Mouse (Mus musculus): ENCODE data around the gene Vti1a. TPM values are rescaled to one million over a fixed set of nuclear protein-coding genes. Genes with fewer than 3 reads are reported as not detected.
A peak's percentile ranks its signal among the peaks of the same experiment; 100 is the strongest.

Gene Vti1a
- polyA plus RNA-seq, 2 experiments, result 6.9 to 11.9 TPM

DNA sequence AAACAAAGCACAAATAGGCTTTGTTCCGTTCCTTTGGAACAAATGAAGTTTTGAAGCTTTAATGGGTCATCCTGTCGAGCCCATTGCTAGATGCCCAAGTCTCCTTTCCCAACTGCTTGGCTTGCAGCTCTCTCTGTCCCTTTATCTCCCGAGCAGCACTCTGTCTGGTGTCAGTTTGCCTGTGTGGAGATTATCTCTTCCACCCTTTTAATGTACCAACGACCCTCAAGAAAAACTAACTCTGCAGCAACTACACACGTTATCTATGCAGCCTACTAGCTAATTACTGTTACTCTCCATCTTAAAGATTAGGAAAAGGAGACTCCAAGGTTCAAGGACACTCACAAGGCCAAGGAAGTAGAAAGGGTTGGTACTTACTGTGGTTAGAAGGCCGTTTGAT, 42.8 kb upstream of the Vti1a start:
- Histone ChIP-seq H3K9me3 (ENCODE audit: control insufficient read depth, low read length) (no peaks in the 10 kb centered on the region), H3K4me2 (ENCODE audit: low read depth) (peak overlapping the region; percentile 11; the same call in 1 of the 2 replicates), H3K36me3 (replicated peaks; ENCODE audit: control insufficient read depth, insufficient read depth, low read depth) (peaks cover 30% of the 10 kb centered on the region), H3K4me3 (ENCODE audit: insufficient read depth in 1 of 2, low read depth in 2 of 2, low read length in 2 of 2) (no peak overlapping the region), H3K4me1 (replicated peaks; ENCODE audit: control insufficient read depth in 2 of 2, insufficient read depth in 2 of 2, low read length in 1 of 2) (peaks cover 44 to 55% of the 10 kb centered on the region in 2 experiments), H3K9ac (replicated peaks) (no peak overlapping the region), H3K27me3 (ENCODE audit: control insufficient read depth, insufficient read depth, low read length) (no peaks in the 10 kb centered on the region), H3K27ac (peak overlapping the region; percentile 77)
- peak; percentile 87 for ATAC-seq (ENCODE audit: insufficient read depth)
- peak in 2 of 3 experiments; percentile 55 to 58 for DNase-seq (ENCODE audit: low read depth in 3 of 3, low spot score in 3 of 3)
- TF ChIP-seq EP300 (IDR thresholded peaks at IDR 0.05; ENCODE audit: low read depth) (peak; percentile 97), CTCF (IDR thresholded peaks at IDR 0.05; ENCODE audit: low read depth) (no peak)
- WGBS (ENCODE audit: insufficient replicate concordance), result 14% methylated on average over 6 of the region's 6 CpGs

- no peak for TF ChIP-seq CTCF (IDR thresholded peaks at IDR 0.05; ENCODE audit: low read depth)
- TF ChIP-seq EP300 (IDR thresholded peaks at IDR 0.05; ENCODE audit: low read depth), result no peak
- Histone ChIP-seq H3K4me3 (ENCODE audit: insufficient read depth in 1 of 2, low read depth in 2 of 2, low read length in 2 of 2) (no peak overlapping the region), H3K27me3 (ENCODE audit: control insufficient read depth, insufficient read depth, low read length) (no peaks in the 10 kb centered on the region), H3K36me3 (replicated peaks; ENCODE audit: control insufficient read depth, insufficient read depth, low read depth) (peaks cover 28% of the 10 kb centered on the region), H3K4me2 (ENCODE audit: low read depth) (no peak overlapping the region), H3K4me1 (replicated peaks; ENCODE audit: control insufficient read depth in 2 of 2, insufficient read depth in 2 of 2, low read length in 1 of 2) (peaks cover 40 to 47% of the 10 kb centered on the region in 2 experiments), H3K27ac (peak overlapping the region; percentile 30), H3K9me3 (ENCODE audit: control insufficient read depth, low read length) (no peaks in the 10 kb centered on the region), H3K9ac (replicated peaks) (peak overlapping the region; percentile 16; the same call in 1 of the 2 replicates)
- ATAC-seq (ENCODE audit: insufficient read depth), result no peak
- DNase-seq (ENCODE audit: low read depth in 3 of 3, low spot score in 3 of 3), result no peak
- WGBS (ENCODE audit: insufficient replicate concordance), result 51% methylated on average over 4 of the region's 4 CpGs
Observed at GRCm38 (mm10) chr19:55276100-55276499, 40.0 kb upstream of the Vti1a start.

DNA sequence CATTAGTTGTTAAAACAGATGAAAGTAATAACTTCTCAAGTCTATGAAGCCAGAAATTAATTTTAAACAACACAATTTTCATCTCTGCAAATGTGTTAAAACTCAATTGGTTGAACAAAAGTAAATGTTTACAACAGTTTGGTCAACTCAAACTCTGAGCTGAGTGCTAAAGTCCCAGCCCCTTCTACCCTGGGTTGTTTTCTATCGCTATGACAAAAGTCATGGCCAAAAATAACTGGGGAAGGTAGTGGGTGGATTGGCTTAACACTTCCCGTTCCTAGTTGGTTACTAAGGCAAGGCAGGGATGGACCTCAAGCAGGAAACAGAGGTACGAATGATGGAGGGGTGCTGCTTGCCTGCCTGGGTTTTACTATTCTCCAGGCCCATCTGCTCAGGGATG, 39.3 kb upstream of the Vti1a start:
- TF ChIP-seq CTCF (IDR thresholded peaks at IDR 0.05; ENCODE audit: low read depth) (no peak), EP300 (IDR thresholded peaks at IDR 0.05; ENCODE audit: low read depth) (no peak)
- H3K9ac ChIP-seq (replicated peaks), result no peak overlapping the region
- H3K27me3 ChIP-seq (ENCODE audit: control insufficient read depth, insufficient read depth, low read length), result no peaks in the 10 kb centered on the region
- H3K27ac ChIP-seq, result no peak overlapping the region
- no peaks in the 10 kb centered on the region for H3K9me3 ChIP-seq (ENCODE audit: control insufficient read depth, low read length)
- peaks cover 30% of the 10 kb centered on the region for H3K36me3 ChIP-seq (replicated peaks; ENCODE audit: control insufficient read depth, insufficient read depth, low read depth)
- H3K4me3 ChIP-seq (ENCODE audit: insufficient read depth in 1 of 2, low read depth in 2 of 2, low read length in 2 of 2), result no peak overlapping the region
- ATAC-seq (ENCODE audit: insufficient read depth) (no peak), DNase-seq (ENCODE audit: low read depth in 3 of 3, low spot score in 3 of 3) (no peak)
- WGBS (ENCODE audit: insufficient replicate concordance), result 63% methylated on average over 3 of the region's 3 CpGs
- H3K4me1 ChIP-seq (replicated peaks; ENCODE audit: control insufficient read depth in 2 of 2, insufficient read depth in 2 of 2, low read length in 1 of 2), result peaks cover 34 to 41% of the 10 kb centered on the region in 2 experiments
- no peak overlapping the region for H3K4me2 ChIP-seq (ENCODE audit: low read depth)

- Histone ChIP-seq H3K27ac (peak overlapping the region; percentile 80), H3K9ac (replicated peaks) (peak overlapping the region; percentile 44), H3K27me3 (ENCODE audit: control insufficient read depth, insufficient read depth, low read length) (no peaks in the 10 kb centered on the region), H3K4me1 (replicated peaks; ENCODE audit: control insufficient read depth in 2 of 2, insufficient read depth in 2 of 2, low read length in 1 of 2) (peaks cover 31 to 33% of the 10 kb centered on the region in 2 experiments), H3K4me3 (ENCODE audit: insufficient read depth in 1 of 2, low read depth in 2 of 2, low read length in 2 of 2) (peak overlapping the region; percentile 47 to 48), H3K4me2 (ENCODE audit: low read depth) (peak overlapping the region; percentile 64), H3K9me3 (ENCODE audit: control insufficient read depth, low read length) (no peaks in the 10 kb centered on the region), H3K36me3 (replicated peaks; ENCODE audit: control insufficient read depth, insufficient read depth, low read depth) (peaks cover 64% of the 10 kb centered on the region)
- 20% methylated on average over 4 of the region's 4 CpGs for WGBS (ENCODE audit: insufficient replicate concordance)
- peak; percentile 100 for ATAC-seq (ENCODE audit: insufficient read depth)
- DNase-seq (ENCODE audit: low read depth in 3 of 3, low spot score in 3 of 3), result peak; percentile 87 to 88 (median 87)
- TF ChIP-seq EP300 (IDR thresholded peaks at IDR 0.05; ENCODE audit: low read depth) (peak; percentile 98), CTCF (IDR thresholded peaks at IDR 0.05; ENCODE audit: low read depth) (no peak)
Observed at GRCm38 (mm10) chr19:55284093-55284492, 32.0 kb upstream of the Vti1a start.

DNA sequence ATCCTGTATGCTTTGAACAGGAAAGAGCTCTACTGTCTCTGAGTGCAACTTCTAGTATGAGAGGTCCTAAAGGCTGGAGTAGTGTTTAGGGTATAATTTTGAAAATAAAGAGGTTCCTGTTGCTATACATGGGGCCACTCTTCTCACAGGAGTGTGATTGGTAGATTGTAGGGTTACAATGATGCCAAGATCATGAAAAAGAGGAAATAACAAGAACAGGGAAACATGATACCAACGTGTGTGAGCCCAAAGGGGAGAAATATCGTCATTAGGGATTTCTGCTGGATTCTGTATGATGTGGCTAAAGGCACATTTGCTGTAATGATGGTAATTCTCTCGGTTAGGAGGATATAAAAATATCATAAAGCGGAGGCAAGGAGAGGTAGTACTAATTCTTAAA, 30.1 kb upstream of the Vti1a start:
- Histone ChIP-seq H3K36me3 (replicated peaks; ENCODE audit: control insufficient read depth, insufficient read depth, low read depth) (peaks cover 78% of the 10 kb centered on the region), H3K27me3 (ENCODE audit: control insufficient read depth, insufficient read depth, low read length) (no peaks in the 10 kb centered on the region), H3K9ac (replicated peaks) (0 out of 2 replicates have a peak overlapping the region, but pooled peaks have one; percentile 23), H3K4me1 (replicated peaks; ENCODE audit: control insufficient read depth in 2 of 2, insufficient read depth in 2 of 2, low read length in 1 of 2) (peaks cover 33 to 41% of the 10 kb centered on the region in 2 experiments), H3K9me3 (ENCODE audit: control insufficient read depth, low read length) (no peaks in the 10 kb centered on the region), H3K27ac (peak overlapping the region; percentile 28; the same call in 1 of the 2 replicates), H3K4me3 (ENCODE audit: insufficient read depth in 1 of 2, low read depth in 2 of 2, low read length in 2 of 2) (peak overlapping the region in 1 of 2 experiments; percentile 47; a peak in 2 of 4 replicates), H3K4me2 (ENCODE audit: low read depth) (peak overlapping the region; percentile 64)
- DNase-seq (ENCODE audit: low read depth in 3 of 3, low spot score in 3 of 3) (no peak), ATAC-seq (ENCODE audit: insufficient read depth) (no peak)
- TF ChIP-seq EP300 (IDR thresholded peaks at IDR 0.05; ENCODE audit: low read depth) (no peak), CTCF (IDR thresholded peaks at IDR 0.05; ENCODE audit: low read depth) (no peak)
- WGBS (ENCODE audit: insufficient replicate concordance), result 72% methylated on average over 4 of the region's 4 CpGs
